Mouse (Mus musculus) heart, adult 11 months (tissue): ENCODE measurements at regions not wholly inside any gene's neighbourhood (a gene's known extent, or its start where the extent isn't known, plus 50 kb on each side); places are given as distances from the start of the nearest gene placed in this dataset.

Experiments used
- DNase-seq: peaks from one replicate; pipeline ENCODE4 v3.0.0; 2022

GRCm38 (mm10) chr1:89392711-89393110, 61.9 kb upstream of the Agap1 start:
- DNase-seq = no peak

- DNase-seq = no peak
Observed at GRCm38 (mm10) chr1:89394471-89394870, 60.1 kb upstream of the Agap1 start.

- no peak for DNase-seq
Observed at GRCm38 (mm10) chr1:89400734-89401202, 53.8 kb upstream of the Agap1 start.

DNA sequence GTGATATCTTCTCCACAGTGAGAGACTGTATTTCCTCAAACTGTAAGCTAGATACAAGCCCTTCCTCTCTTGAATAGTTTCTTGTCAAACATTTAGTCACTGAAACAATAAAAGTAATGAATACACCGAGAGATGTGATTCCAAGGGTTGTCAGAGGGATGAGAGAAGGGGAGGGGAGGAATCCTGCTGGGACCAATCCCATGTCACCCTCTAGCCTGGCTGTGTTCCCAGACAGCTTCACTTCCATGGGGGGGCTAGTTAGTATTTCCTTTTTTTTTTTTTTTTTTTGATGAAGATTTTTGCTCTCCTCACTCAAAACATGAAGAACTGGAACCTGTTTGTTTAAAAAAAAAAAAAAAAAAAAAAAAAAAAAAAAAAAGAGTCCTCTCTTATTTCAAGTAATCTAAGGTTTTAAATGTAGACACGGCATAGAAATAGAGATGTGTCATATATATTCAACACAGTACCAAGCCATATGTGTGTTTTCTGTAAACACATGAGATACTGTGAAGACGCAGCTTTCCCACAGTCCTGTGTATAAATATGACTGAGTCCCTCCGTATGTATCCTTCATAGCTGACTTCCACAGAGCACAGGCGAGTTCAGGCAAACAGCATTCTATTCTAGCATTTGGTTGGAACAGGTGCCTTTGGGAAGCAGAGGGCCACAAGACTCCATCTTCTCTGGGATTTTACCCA, 51.9 kb upstream of the Agap1 start:
- DNase-seq = no peak

DNA sequence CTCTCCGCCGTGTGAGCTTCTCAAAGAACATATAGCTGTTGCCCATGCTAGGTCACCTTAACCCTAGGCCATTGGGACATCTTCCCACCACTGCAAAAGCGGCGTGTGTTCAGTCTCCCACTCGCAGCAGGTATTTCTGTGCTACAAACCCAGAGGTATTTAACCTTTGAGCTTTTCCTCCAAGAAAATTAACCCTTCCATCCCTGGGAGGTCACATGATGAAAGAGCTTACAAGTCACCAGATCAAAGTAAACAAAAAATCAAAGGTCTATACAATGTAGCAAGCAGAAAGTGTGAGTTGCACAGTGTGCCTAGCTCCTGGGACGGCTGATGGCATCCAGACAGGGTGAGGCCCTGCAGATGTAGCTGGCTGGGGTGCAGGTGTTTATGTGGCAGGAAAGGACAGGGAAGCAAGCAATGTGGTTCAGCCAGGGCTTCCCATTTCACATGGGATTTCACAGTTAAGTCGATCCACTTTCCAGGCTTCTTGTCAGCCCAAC, 51.0 kb upstream of the Agap1 start:
- no peak for DNase-seq
